Mouse (Mus musculus) c-Kit-negative CD71-positive TER-119-positive erythroid progenitor cells, embryonic 14.5 days (primary cell): ENCODE data around the gene Gm20594.

Experiments used
- DNase-seq: peaks from one replicate; pipeline ENCODE4 v3.0.0-alpha.2; 2013; ENCODE audit warnings: low read depth, low spot score

The Gm20594 gene

GRCm38 (mm10) chr6:79817616-79818015 lies at the start of gene Gm20594:
TSS of gene Gm20594 (plus strand) at chr6:79817916.
- no peak for DNase-seq

- no peak for DNase-seq
These were observed 398 bp downstream of the Gm20594 start for GRCm38 (mm10) chr6:79818114-79818513.

- DNase-seq = no peak
These were observed 16.1 kb downstream of the Gm20594 start for GRCm38 (mm10) chr6:79833845-79834244.

GRCm38 (mm10) chr6:79846829-79847228 lies 29.1 kb downstream of the Gm20594 start:
- no peak for DNase-seq
